Mouse (Mus musculus): ENCODE measurements around the gene Cnnm1. TPM values are rescaled to one million over a fixed set of nuclear protein-coding genes. Genes with fewer than 3 reads are reported as not detected.
A peak's percentile ranks its signal among the peaks of the same experiment; 100 is the strongest.

Cnnm1 gene
- polyA plus RNA-seq, 1 experiment from 2014 or later: 0.08 TPM

DNA sequence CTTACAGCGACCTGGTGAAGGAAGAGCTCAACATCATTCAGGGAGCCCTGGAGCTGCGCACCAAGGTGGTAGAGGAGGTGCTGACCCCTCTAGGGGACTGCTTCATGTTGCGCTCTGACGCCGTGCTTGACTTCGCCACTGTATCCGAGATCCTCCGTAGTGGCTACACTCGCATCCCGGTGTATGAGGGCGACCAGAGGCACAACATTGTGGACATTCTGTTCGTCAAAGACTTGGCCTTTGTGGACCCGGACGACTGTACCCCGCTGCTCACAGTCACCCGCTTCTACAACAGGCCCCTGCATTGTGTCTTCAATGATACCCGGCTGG, 1.4 kb downstream of the Cnnm1 start:
- H3K27ac ChIP-seq (ENCODE audit: low read length): no peak overlapping the region
- ATAC-seq (ENCODE audit: low read depth): 0 out of 2 replicates have a peak, but pooled peaks have one; percentile 2
- peaks cover 11% of the 10 kb centered on the region for H3K4me1 ChIP-seq (replicated peaks; ENCODE audit: control insufficient read depth, insufficient read depth, low read length)
- WGBS: 13% methylated on average over 17 of the region's 17 CpGs
- peaks cover 55% of the 10 kb centered on the region for H3K27me3 ChIP-seq (ENCODE audit: control insufficient read depth, insufficient read depth, low read depth, low read length)
- H3K4me2 ChIP-seq (ENCODE audit: low read depth, low read length): peak overlapping the region; percentile 92
- H3K9me3 ChIP-seq (ENCODE audit: control insufficient read depth, low read length): no peaks in the 10 kb centered on the region
- H3K36me3 ChIP-seq (ENCODE audit: control insufficient read depth, insufficient read depth, low read length): no peaks in the 10 kb centered on the region
- H3K9ac ChIP-seq (ENCODE audit: low read length): no peak overlapping the region
- H3K4me3 ChIP-seq (ENCODE audit: low read length): peak overlapping the region; percentile 56

GRCm38 (mm10) chr19:43442269-43442668, 2.0 kb downstream of the Cnnm1 start:
- Histone ChIP-seq H3K4me2 (ENCODE audit: low read depth, low read length) (no peak overlapping the region), H3K27me3 (ENCODE audit: control insufficient read depth, insufficient read depth, low read depth, low read length) (peaks cover 55% of the 10 kb centered on the region), H3K4me1 (replicated peaks; ENCODE audit: control insufficient read depth, insufficient read depth, low read length) (peaks cover 11% of the 10 kb centered on the region), H3K36me3 (ENCODE audit: control insufficient read depth, insufficient read depth, low read length) (no peaks in the 10 kb centered on the region), H3K9ac (ENCODE audit: low read length) (no peak overlapping the region), H3K27ac (ENCODE audit: low read length) (no peak overlapping the region), H3K9me3 (ENCODE audit: control insufficient read depth, low read length) (no peaks in the 10 kb centered on the region), H3K4me3 (ENCODE audit: low read length) (no peak overlapping the region)
- ATAC-seq (ENCODE audit: low read depth): no peak
- 21% methylated on average over 6 of the region's 6 CpGs for WGBS

- H3K4me1 ChIP-seq (replicated peaks; ENCODE audit: control insufficient read depth, insufficient read depth, low read length): peaks cover 11% of the 10 kb centered on the region
- no peak overlapping the region for H3K4me3 ChIP-seq (ENCODE audit: low read length)
- no peaks in the 10 kb centered on the region for H3K36me3 ChIP-seq (ENCODE audit: control insufficient read depth, insufficient read depth, low read length)
- 82% methylated on average over 5 of the region's 5 CpGs for WGBS
- no peak overlapping the region for H3K4me2 ChIP-seq (ENCODE audit: low read depth, low read length)
- H3K9me3 ChIP-seq (ENCODE audit: control insufficient read depth, low read length): no peaks in the 10 kb centered on the region
- ATAC-seq (ENCODE audit: low read depth): no peak
- peaks cover 55% of the 10 kb centered on the region for H3K27me3 ChIP-seq (ENCODE audit: control insufficient read depth, insufficient read depth, low read depth, low read length)
- H3K9ac ChIP-seq (ENCODE audit: low read length): no peak overlapping the region
- H3K27ac ChIP-seq (ENCODE audit: low read length): no peak overlapping the region
Observed at GRCm38 (mm10) chr19:43442906-43443305, 2.7 kb downstream of the Cnnm1 start.

DNA sequence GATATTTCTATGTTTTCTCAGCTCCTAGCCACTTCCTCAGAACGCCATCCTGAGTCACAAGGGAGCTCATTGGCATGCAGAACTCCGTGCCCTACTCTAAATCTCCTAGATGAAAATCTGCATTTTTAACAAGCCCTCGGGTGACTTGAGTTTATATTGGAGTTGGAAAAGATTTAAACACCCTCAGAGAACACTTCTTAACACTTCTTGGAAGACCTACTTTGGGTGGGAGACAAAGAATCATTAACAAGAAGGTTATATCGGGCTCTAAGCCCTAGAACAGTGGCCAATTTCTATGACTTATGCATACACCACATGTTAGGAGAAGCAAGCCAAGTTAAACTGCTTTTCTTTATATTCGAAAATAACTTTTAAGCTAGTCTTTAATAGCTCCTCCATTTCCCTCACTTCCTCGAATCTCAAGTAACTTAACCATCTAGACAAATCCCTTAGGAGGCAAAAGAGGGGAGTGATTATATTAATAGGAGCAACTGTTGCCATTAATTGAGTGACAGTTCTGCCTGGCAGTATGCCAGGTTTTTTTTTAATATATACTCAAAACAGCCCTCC, 4.5 kb downstream of the Cnnm1 start:
- no peak overlapping the region for H3K27ac ChIP-seq (ENCODE audit: low read length)
- H3K27me3 ChIP-seq (ENCODE audit: control insufficient read depth, insufficient read depth, low read depth, low read length): peaks cover 42% of the 10 kb centered on the region
- peaks cover 11% of the 10 kb centered on the region for H3K4me1 ChIP-seq (replicated peaks; ENCODE audit: control insufficient read depth, insufficient read depth, low read length)
- H3K36me3 ChIP-seq (ENCODE audit: control insufficient read depth, insufficient read depth, low read length): no peaks in the 10 kb centered on the region
- WGBS: 66% methylated on average over 6 of the region's 6 CpGs
- H3K4me2 ChIP-seq (ENCODE audit: low read depth, low read length): no peak overlapping the region
- ATAC-seq (ENCODE audit: low read depth): no peak
- no peak overlapping the region for H3K4me3 ChIP-seq (ENCODE audit: low read length)
- H3K9ac ChIP-seq (ENCODE audit: low read length): no peak overlapping the region
- no peaks in the 10 kb centered on the region for H3K9me3 ChIP-seq (ENCODE audit: control insufficient read depth, low read length)

DNA sequence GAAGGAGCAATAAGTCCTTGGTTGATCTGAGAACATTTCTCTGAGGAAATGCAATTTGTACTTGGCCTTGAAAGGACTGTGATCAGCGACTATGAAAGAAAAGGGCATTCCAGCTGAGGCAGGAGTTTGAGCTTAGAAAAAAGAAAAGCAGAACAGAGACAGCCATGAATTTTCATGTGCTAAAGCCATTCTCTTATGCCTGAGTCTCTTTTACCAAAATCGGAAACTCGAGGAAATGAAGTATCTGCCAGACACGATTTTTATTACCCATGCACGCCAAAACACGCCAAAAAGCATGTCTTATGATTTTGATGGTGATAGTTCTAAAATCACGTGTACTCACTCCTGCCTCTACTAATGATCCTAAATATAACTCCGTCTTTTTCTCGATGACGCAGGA, 11.3 kb downstream of the Cnnm1 start:
- Histone ChIP-seq H3K4me3 (ENCODE audit: low read length) (no peak overlapping the region), H3K9me3 (ENCODE audit: control insufficient read depth, low read length) (no peaks in the 10 kb centered on the region), H3K27me3 (ENCODE audit: control insufficient read depth, insufficient read depth, low read depth, low read length) (no peaks in the 10 kb centered on the region), H3K27ac (ENCODE audit: low read length) (no peak overlapping the region), H3K9ac (ENCODE audit: low read length) (no peak overlapping the region), H3K4me2 (ENCODE audit: low read depth, low read length) (no peak overlapping the region), H3K36me3 (ENCODE audit: control insufficient read depth, insufficient read depth, low read length) (no peaks in the 10 kb centered on the region), H3K4me1 (replicated peaks; ENCODE audit: control insufficient read depth, insufficient read depth, low read length) (no peaks in the 10 kb centered on the region)
- ATAC-seq (ENCODE audit: low read depth): no peak
- WGBS: 83% methylated on average over 10 of the region's 10 CpGs

GRCm38 (mm10) chr19:43452176-43452575, 11.9 kb downstream of the Cnnm1 start:
- Histone ChIP-seq H3K9ac (ENCODE audit: low read length) (no peak overlapping the region), H3K4me3 (ENCODE audit: low read length) (no peak overlapping the region), H3K27ac (ENCODE audit: low read length) (no peak overlapping the region), H3K36me3 (ENCODE audit: control insufficient read depth, insufficient read depth, low read length) (no peaks in the 10 kb centered on the region), H3K9me3 (ENCODE audit: control insufficient read depth, low read length) (no peaks in the 10 kb centered on the region), H3K27me3 (ENCODE audit: control insufficient read depth, insufficient read depth, low read depth, low read length) (no peaks in the 10 kb centered on the region), H3K4me1 (replicated peaks; ENCODE audit: control insufficient read depth, insufficient read depth, low read length) (no peaks in the 10 kb centered on the region), H3K4me2 (ENCODE audit: low read depth, low read length) (no peak overlapping the region)
- WGBS: 77% methylated on average over 5 of the region's 5 CpGs
- ATAC-seq (ENCODE audit: low read depth): no peak

DNA sequence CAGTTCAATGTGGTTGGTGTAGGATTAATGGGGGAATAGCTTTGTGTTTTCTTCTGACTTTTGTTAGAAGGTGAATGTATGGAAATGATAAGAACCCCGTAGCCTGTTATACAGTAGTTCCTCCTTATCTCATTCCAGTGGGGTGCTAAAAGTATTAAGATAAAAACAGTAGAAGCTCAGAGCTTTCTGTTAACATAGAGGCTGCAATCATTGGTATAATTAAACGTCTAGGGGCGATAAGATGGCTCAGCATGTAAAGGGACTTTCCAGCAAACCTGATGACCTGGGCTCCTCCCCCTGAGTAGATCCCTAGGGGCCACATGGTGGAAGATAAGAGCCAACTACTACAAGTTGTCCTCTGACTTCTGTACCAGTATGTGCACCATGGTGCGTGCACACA, 12.8 kb downstream of the Cnnm1 start:
- Histone ChIP-seq H3K27me3 (ENCODE audit: control insufficient read depth, insufficient read depth, low read depth, low read length) (no peaks in the 10 kb centered on the region), H3K36me3 (ENCODE audit: control insufficient read depth, insufficient read depth, low read length) (no peaks in the 10 kb centered on the region), H3K4me3 (ENCODE audit: low read length) (no peak overlapping the region), H3K9me3 (ENCODE audit: control insufficient read depth, low read length) (no peaks in the 10 kb centered on the region), H3K27ac (ENCODE audit: low read length) (no peak overlapping the region), H3K4me2 (ENCODE audit: low read depth, low read length) (no peak overlapping the region), H3K4me1 (replicated peaks; ENCODE audit: control insufficient read depth, insufficient read depth, low read length) (no peaks in the 10 kb centered on the region), H3K9ac (ENCODE audit: low read length) (no peak overlapping the region)
- no peak for ATAC-seq (ENCODE audit: low read depth)
- WGBS: 62% methylated on average over 4 of the region's 4 CpGs

GRCm38 (mm10) chr19:43459948-43460347, 19.7 kb downstream of the Cnnm1 start:
- Histone ChIP-seq H3K27ac (ENCODE audit: low read length) (no peak overlapping the region), H3K9me3 (ENCODE audit: control insufficient read depth, low read length) (no peaks in the 10 kb centered on the region), H3K36me3 (ENCODE audit: control insufficient read depth, insufficient read depth, low read length) (no peaks in the 10 kb centered on the region), H3K27me3 (ENCODE audit: control insufficient read depth, insufficient read depth, low read depth, low read length) (no peaks in the 10 kb centered on the region), H3K9ac (ENCODE audit: low read length) (no peak overlapping the region), H3K4me1 (replicated peaks; ENCODE audit: control insufficient read depth, insufficient read depth, low read length) (no peaks in the 10 kb centered on the region), H3K4me3 (ENCODE audit: low read length) (no peak overlapping the region), H3K4me2 (ENCODE audit: low read depth, low read length) (no peak overlapping the region)
- ATAC-seq (ENCODE audit: low read depth): no peak
- WGBS: 63% methylated on average over 4 of the region's 4 CpGs

GRCm38 (mm10) chr19:43460481-43460880, 20.2 kb downstream of the Cnnm1 start:
- Histone ChIP-seq H3K4me1 (replicated peaks; ENCODE audit: control insufficient read depth, insufficient read depth, low read length) (no peaks in the 10 kb centered on the region), H3K9ac (ENCODE audit: low read length) (no peak overlapping the region), H3K4me2 (ENCODE audit: low read depth, low read length) (no peak overlapping the region), H3K4me3 (ENCODE audit: low read length) (no peak overlapping the region), H3K36me3 (ENCODE audit: control insufficient read depth, insufficient read depth, low read length) (no peaks in the 10 kb centered on the region), H3K9me3 (ENCODE audit: control insufficient read depth, low read length) (no peaks in the 10 kb centered on the region), H3K27ac (ENCODE audit: low read length) (no peak overlapping the region), H3K27me3 (ENCODE audit: control insufficient read depth, insufficient read depth, low read depth, low read length) (no peaks in the 10 kb centered on the region)
- no peak for ATAC-seq (ENCODE audit: low read depth)
- 88% methylated on average over 12 of the region's 12 CpGs for WGBS

DNA sequence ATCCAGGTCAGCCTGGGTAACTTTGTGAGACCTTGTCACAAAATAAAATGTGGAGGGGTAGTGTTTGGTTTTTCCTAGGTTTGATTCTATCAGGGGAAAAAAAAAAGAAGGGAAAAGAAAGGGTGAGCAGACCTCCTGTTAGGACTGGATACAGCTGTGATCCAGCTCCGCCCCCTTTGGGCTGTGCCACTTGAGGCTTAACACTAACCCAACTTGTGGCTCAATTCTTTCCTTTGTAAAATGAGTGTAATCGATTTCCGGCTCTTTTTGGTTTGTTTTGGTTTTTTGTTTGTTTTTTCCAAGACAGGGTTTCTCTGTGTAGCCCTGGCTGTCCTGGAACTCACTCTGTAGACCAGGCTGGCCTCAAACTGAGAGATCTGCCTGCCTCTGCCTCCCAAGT, 21.9 kb downstream of the Cnnm1 start:
- Histone ChIP-seq H3K4me3 (ENCODE audit: low read length) (no peak overlapping the region), H3K27ac (ENCODE audit: low read length) (no peak overlapping the region), H3K9ac (ENCODE audit: low read length) (no peak overlapping the region), H3K9me3 (ENCODE audit: control insufficient read depth, low read length) (no peaks in the 10 kb centered on the region), H3K4me2 (ENCODE audit: low read depth, low read length) (no peak overlapping the region), H3K4me1 (replicated peaks; ENCODE audit: control insufficient read depth, insufficient read depth, low read length) (no peaks in the 10 kb centered on the region), H3K27me3 (ENCODE audit: control insufficient read depth, insufficient read depth, low read depth, low read length) (no peaks in the 10 kb centered on the region), H3K36me3 (ENCODE audit: control insufficient read depth, insufficient read depth, low read length) (no peaks in the 10 kb centered on the region)
- WGBS: 86% methylated on average over 3 of the region's 3 CpGs
- ATAC-seq (ENCODE audit: low read depth): no peak

All from lung, embryonic 16.5 days (tissue).